Mouse (Mus musculus): Measurements from ENCODE around the gene Ubtd2.

The Ubtd2 gene

DNA sequence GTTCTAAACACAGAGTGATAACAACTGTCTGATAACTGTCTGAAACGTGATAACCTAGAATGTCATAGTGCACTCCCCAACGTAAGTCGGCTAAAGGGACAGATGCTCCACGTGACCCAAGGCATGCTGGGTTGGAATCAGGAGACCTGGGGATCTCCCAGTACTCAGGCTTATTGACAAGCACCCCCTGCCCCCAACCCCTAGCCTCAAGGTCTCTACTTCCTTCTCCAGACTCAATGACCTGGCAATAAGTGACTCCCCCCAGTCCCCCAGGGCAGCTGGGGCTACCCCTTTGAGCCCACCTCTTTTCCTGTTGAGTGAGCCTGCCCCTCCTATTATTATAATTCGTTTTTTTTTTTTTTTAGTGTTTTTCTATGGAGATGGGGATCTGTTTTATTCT is 107.5 kb downstream of the Ubtd2 start:
- ChIA-PET CTCF (interaction anchor here in 1 of 4 experiments (0.6 kb wide), 1 partner anchor 41 kb away, joined by 5 read pairs; no protein-coding TSS in a partner anchor), POLR2A (no interaction called here)

DNA sequence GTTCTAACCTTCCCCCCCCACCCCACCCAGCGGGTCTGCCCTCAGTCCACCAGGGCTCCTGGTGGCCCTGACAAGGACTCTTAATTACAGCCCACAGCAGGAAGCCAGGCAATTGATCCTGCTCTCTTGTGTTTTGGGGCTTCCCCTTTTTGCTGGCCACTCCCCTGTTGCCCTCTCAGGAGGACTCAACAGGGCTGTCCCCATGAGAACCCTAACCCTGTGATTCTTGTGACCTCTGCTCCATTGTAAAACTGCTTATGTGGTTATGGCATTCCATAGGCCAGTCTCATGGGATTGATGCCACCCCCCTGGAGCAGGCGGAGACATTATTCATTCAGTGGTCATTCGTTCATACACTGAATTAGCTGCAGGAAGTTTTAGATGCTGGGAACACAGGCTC is 108.5 kb downstream of the Ubtd2 start:
- POLR2A ChIA-PET = interaction anchor here in 2 of 4 experiments (0.7 to 1.1 kb wide), 2 partner anchors 9 to 28 kb away, joined by 3 read pairs; no protein-coding TSS in a partner anchor
- CTCF ChIA-PET = no interaction called here

DNA sequence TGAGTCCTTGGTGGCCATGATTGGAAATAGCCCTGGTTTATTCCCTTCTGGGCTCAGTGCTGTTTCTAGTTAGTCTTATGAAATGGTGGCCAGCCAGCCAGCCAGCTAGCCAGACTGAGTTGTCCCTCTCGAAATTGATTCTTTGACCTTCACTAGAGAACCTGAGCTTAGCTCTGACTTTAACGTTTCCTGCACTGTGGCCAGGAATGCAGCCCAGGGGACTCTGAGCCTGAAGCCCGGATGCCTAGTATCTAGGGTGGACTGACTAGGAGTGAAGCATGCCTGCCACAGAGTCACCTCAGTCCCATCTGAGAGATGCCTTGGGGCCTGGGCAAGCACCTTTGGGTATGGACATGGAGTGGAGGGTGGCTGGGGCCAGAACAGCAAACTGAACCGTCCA is 109.5 kb downstream of the Ubtd2 start:
- POLR2A ChIA-PET = interaction anchor here in 2 of 4 experiments (1.1 to 1.4 kb wide), 2 partner anchors 27 to 111 kb away, joined by 3 read pairs; no protein-coding TSS in a partner anchor
- CTCF ChIA-PET = no interaction called here

DNA sequence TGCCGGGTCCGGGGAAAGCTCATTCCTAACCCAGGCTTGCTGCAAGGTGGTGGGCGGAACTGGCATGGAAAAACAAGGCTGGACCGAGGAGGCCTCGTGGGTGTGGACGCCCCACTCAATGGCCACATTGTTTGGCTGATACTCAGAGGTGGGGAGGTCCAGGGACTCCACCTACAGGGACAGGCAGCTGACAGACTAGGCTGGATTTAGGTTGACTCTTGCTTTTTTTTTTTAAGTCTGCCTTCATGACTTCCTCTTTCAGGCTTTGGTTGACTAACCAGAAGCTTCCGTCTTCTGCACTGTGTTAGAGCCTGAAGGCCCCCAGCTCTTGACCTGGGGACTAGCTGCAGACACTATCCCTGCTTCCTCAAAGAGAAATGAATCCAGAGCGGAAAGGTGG is 109.9 kb downstream of the Ubtd2 start:
- CTCF ChIA-PET = interaction anchor here in 1 of 4 experiments (0.7 kb wide), 1 partner anchor 32 kb away, joined by 4 read pairs; no protein-coding TSS in a partner anchor
- POLR2A ChIA-PET = interaction anchor here in 3 of 4 experiments (0.9 to 1.4 kb wide), 3 partner anchors 26 to 111 kb away, joined by 3 read pairs; partner anchors contain the start of gene Stk10 (in 1 of the 3)

DNA sequence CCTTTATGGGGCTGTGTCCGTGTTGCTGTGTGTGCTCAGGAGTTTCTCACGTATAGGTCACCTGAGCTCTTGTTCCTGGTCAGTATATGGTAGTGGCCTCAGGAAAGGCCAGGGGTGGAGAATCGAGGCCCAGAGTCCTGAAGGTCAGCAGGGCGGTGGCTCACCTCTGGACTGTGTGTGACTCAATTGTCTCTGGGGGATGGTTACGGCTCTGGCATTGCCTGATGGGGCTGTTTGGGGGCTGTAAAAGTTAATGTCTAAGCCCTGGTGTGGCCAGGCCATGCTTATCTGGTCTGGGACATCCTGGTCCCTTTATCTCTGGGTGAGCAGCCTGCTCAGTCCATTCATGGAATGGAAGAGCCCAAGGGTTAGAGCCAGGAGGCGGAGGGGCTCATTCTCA is 111.0 kb downstream of the Ubtd2 start:
- CTCF ChIA-PET = no interaction called here
- POLR2A ChIA-PET = no interaction called here

All from embryonic stem cell, embryonic (primary cell).